Mouse (Mus musculus) brown adipose tissue, adult 24 weeks (tissue): ENCODE data around the gene D430041D05Rik. TPM values are rescaled to one million over a fixed set of nuclear protein-coding genes. Genes with fewer than 3 reads are reported as not detected.
A peak's percentile ranks its signal among the peaks of the same experiment; 100 is the strongest.

Experiments used
- H3K27ac ChIP-seq: fragments of 200-500 bp; replicated peaks from 2 replicates; pipeline ENCODE4 v1.5.1; 2012; ENCODE audit warnings: low read depth, mild to moderate bottlenecking, low read length
- H3K4me1 ChIP-seq: fragments of 200-500 bp; 2 replicates; pipeline ENCODE4 v1.6.1; 2012; ENCODE audit warnings: low read length, mixed read lengths; ENCODE audit not compliant: control insufficient read depth, insufficient read depth, insufficient read length
- H3K4me3 ChIP-seq: fragments of 200-500 bp; 2 replicates; pipeline ENCODE4 v1.5.1; 2012; ENCODE audit warnings: low read depth, mild to moderate bottlenecking, low read length, moderate library complexity; ENCODE audit not compliant: insufficient read depth
- polyA plus RNA-seq: library from polyadenylated mRNA; stranded (reverse); fragments of >200 nt; gene quantifications from 2 replicates; pipeline ENCODE4 v1.2.4, GENCODE M21; 2012; ENCODE audit not compliant: missing spikeins, insufficient read depth, insufficient read length

Gene D430041D05Rik
- polyA plus RNA-seq, 1 experiment, result 0.12 TPM

- Histone ChIP-seq H3K4me1 (no peaks in the 10 kb centered on the region), H3K4me3 (no peak overlapping the region), H3K27ac (no peak overlapping the region)
These were observed 246.8 kb downstream of the D430041D05Rik start for GRCm38 (mm10) chr2:104163978-104164487.

GRCm38 (mm10) chr2:104163418-104163817, 247.4 kb downstream of the D430041D05Rik start:
- Histone ChIP-seq H3K27ac (no peak overlapping the region), H3K4me1 (no peaks in the 10 kb centered on the region), H3K4me3 (no peak overlapping the region)

GRCm38 (mm10) chr2:104157831-104158230, 253.0 kb downstream of the D430041D05Rik start:
- no peaks in the 10 kb centered on the region for H3K4me1 ChIP-seq
- no peak overlapping the region for H3K4me3 ChIP-seq
- H3K27ac ChIP-seq, result no peak overlapping the region

GRCm38 (mm10) chr2:104153876-104154275, 256.9 kb downstream of the D430041D05Rik start:
- H3K27ac ChIP-seq, result no peak overlapping the region
- H3K4me1 ChIP-seq, result no peaks in the 10 kb centered on the region; the same call in 1 of the 2 replicates
- no peak overlapping the region for H3K4me3 ChIP-seq

GRCm38 (mm10) chr2:104153345-104153744, 257.5 kb downstream of the D430041D05Rik start:
- H3K27ac ChIP-seq, result no peak overlapping the region
- peaks cover 2% of the 10 kb centered on the region; the same call in 1 of the 2 replicates for H3K4me1 ChIP-seq
- no peak overlapping the region for H3K4me3 ChIP-seq

- Histone ChIP-seq H3K4me1 (peaks cover 2% of the 10 kb centered on the region; the same call in 1 of the 2 replicates), H3K27ac (no peak overlapping the region), H3K4me3 (no peak overlapping the region)
These were observed 260.0 kb downstream of the D430041D05Rik start for GRCm38 (mm10) chr2:104150608-104151397.

- peak overlapping the region; percentile 12 for H3K27ac ChIP-seq
- no peak overlapping the region for H3K4me3 ChIP-seq
- H3K4me1 ChIP-seq, result peaks cover 3% of the 10 kb centered on the region; the same call in 1 of the 2 replicates
These were observed 262.8 kb downstream of the D430041D05Rik start for GRCm38 (mm10) chr2:104147910-104148561.

- H3K4me1 ChIP-seq, result peaks cover 3% of the 10 kb centered on the region; the same call in 1 of the 2 replicates
- no peak overlapping the region for H3K4me3 ChIP-seq
- no peak overlapping the region for H3K27ac ChIP-seq
These were observed 264.8 kb downstream of the D430041D05Rik start for GRCm38 (mm10) chr2:104145983-104146382.

GRCm38 (mm10) chr2:104144004-104144403, 266.8 kb downstream of the D430041D05Rik start:
- Histone ChIP-seq H3K27ac (no peak overlapping the region), H3K4me1 (peaks cover 3% of the 10 kb centered on the region; the same call in 1 of the 2 replicates), H3K4me3 (no peak overlapping the region)

- H3K4me1 ChIP-seq, result 0 out of 2 replicates have a peak, but pooled peaks cover 2% of the 10 kb centered on the region
- no peak overlapping the region for H3K27ac ChIP-seq
- H3K4me3 ChIP-seq, result no peak overlapping the region
These were observed 268.7 kb downstream of the D430041D05Rik start for GRCm38 (mm10) chr2:104142140-104142539.

- no peak overlapping the region for H3K4me3 ChIP-seq
- H3K27ac ChIP-seq, result no peak overlapping the region
- H3K4me1 ChIP-seq, result no peaks in the 10 kb centered on the region
These were observed 274.9 kb downstream of the D430041D05Rik start for GRCm38 (mm10) chr2:104135920-104136319.

- Histone ChIP-seq H3K4me3 (no peak overlapping the region), H3K4me1 (no peaks in the 10 kb centered on the region), H3K27ac (no peak overlapping the region)
These were observed 276.4 kb downstream of the D430041D05Rik start for GRCm38 (mm10) chr2:104134150-104135056.

- Histone ChIP-seq H3K4me1 (no peaks in the 10 kb centered on the region), H3K27ac (no peak overlapping the region), H3K4me3 (no peak overlapping the region)
These were observed 277.6 kb downstream of the D430041D05Rik start for GRCm38 (mm10) chr2:104133042-104133810.

GRCm38 (mm10) chr2:104132266-104132859, 278.4 kb downstream of the D430041D05Rik start:
- Histone ChIP-seq H3K27ac (no peak overlapping the region), H3K4me3 (no peak overlapping the region), H3K4me1 (no peaks in the 10 kb centered on the region)
